Mouse (Mus musculus) frontal cortex, postnatal 25 days (tissue): ENCODE results near the gene Hspb7.

Source experiments
- DNase-seq, 2 experiments: peaks; one replicate each; pipeline ENCODE4 v3.0.0; 2022; ENCODE audit warnings: low spot score in 2 of 2

The Hspb7 gene

GRCm38 (mm10) chr4:141468576-141468975 lies 48.0 kb downstream of the Hspb7 start:
- DNase-seq, result no peak

GRCm38 (mm10) chr4:141469343-141469742 lies 48.8 kb downstream of the Hspb7 start:
- DNase-seq, result no peak

- DNase-seq, result no peak
These were observed 50.9 kb downstream of the Hspb7 start for GRCm38 (mm10) chr4:141471491-141471890.

GRCm38 (mm10) chr4:141472641-141473321 lies 52.2 kb downstream of the Hspb7 start:
- no peak for DNase-seq

- DNase-seq, result no peak
These were observed 53.9 kb downstream of the Hspb7 start for GRCm38 (mm10) chr4:141474431-141474830.
